Mouse (Mus musculus) MEL (cell line): Measurements from ENCODE around the gene Arhgap35.

Source experiments
- CHD1 ChIP-seq: IDR thresholded peaks from 2 replicates; pipeline ENCODE4 v1.6.1; 2012; ENCODE audit warnings: low read depth, mild to moderate bottlenecking, inconsistent platforms, low read length, improper control_type of control experiment
- CHD2 ChIP-seq: IDR thresholded peaks from 2 replicates; pipeline ENCODE4 v1.6.1; 2011; ENCODE audit warnings: low read length, improper control_type of control experiment
- CTCF ChIP-seq, 3 experiments: IDR thresholded peaks in 2 of 3; conservative IDR thresholded peaks in 1 of 3; 2 replicates each; pipeline ENCODE4 v1.5.1; 2011 to 2012; ENCODE audit warnings: low read length in 3 of 3, low read depth in 2 of 3, mild to moderate bottlenecking in 2 of 3, improper control_type of control experiment in 1 of 3, inconsistent platforms in 1 of 3, mixed read lengths in 1 of 3, moderate library complexity in 1 of 3; ENCODE audit not compliant: control insufficient read depth in 1 of 3, insufficient read depth in 1 of 3, poor library complexity in 1 of 3, severe bottlenecking in 1 of 3
- MAZ ChIP-seq: IDR thresholded peaks from 2 replicates; pipeline ENCODE4 v1.6.1; 2012; ENCODE audit warnings: low read depth, mild to moderate bottlenecking, inconsistent platforms, low read length, improper control_type of control experiment
- MXI1 ChIP-seq: IDR thresholded peaks from 2 replicates; pipeline ENCODE4 v1.6.1; 2011; ENCODE audit warnings: mild to moderate bottlenecking, low read depth, low read length, improper control_type of control experiment

GRCm38 (mm10) chr7:16608961-16609360 is 5.8 kb downstream of the Arhgap35 start:
- TF ChIP-seq CTCF (IDR thresholded peaks at IDR 0.05 in 2 of 3, conservative IDR thresholded peaks at IDR 0.05 in 1 of 3; ENCODE audit: control insufficient read depth in 1 of 3, insufficient read depth in 1 of 3, low read depth in 2 of 3, low read length in 3 of 3, poor library complexity in 1 of 3, severe bottlenecking in 1 of 3) (no peak), CHD2 (no peak), MAZ (no peak), CHD1 (no peak), MXI1 (no peak)
